Mouse (Mus musculus) thymus, adult 18-20 months (tissue): ENCODE results near the gene Qars.

Source experiments
- DNase-seq, 2 experiments: peaks; one replicate each; pipeline ENCODE4 v3.0.0; 2022; ENCODE audit warnings: mixed read lengths in 2 of 2

Gene Qars

DNA sequence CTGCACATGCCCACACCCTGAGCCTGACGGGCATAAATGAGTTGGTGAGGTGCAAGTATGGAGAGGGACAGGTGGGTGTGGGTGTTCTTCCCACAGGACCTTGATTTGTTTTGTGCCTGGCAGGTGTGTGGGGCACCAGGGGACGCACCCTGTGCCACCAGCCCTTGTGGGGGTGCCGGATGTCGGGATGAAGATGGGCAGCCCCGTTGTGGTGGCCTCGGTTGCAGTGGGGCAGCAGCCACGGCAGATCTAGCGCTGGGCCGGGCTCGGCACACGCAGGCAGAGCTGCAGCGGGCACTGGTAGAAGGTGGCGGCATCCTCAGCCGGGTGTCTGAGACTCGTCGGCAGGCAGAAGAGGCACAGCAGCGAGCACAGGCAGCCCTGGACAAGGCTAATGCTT lies 19.1 kb upstream of the Qars start:
- no peak for DNase-seq

DNA sequence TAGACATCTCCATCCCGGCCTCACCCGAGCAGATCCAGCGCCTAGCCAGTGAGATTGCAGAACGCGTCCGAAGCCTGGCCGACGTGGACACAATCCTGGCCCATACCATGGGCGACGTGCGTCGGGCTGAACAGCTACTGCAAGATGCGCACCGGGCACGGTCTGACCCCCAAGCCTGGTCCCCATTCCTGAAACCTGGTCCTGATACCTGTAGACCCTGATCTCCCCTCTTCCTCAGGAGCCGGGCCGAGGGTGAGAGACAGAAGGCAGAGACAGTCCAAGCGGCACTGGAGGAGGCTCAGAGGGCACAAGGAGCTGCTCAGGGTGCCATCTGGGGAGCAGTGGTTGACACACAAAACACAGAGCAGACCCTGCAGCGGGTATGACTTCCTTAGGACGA lies 18.3 kb upstream of the Qars start:
- no peak for DNase-seq

- peak in 1 of 2 experiments; percentile 48 for DNase-seq
Observed at GRCm38 (mm10) chr9:108489702-108490558, 17.6 kb upstream of the Qars start.

- DNase-seq: peak; percentile 93 to 94
Observed at GRCm38 (mm10) chr9:108490559-108491285, 16.8 kb upstream of the Qars start, which contains the start of gene Usp19. Usp19 (plus strand) TSS chr9:108490602.

DNA sequence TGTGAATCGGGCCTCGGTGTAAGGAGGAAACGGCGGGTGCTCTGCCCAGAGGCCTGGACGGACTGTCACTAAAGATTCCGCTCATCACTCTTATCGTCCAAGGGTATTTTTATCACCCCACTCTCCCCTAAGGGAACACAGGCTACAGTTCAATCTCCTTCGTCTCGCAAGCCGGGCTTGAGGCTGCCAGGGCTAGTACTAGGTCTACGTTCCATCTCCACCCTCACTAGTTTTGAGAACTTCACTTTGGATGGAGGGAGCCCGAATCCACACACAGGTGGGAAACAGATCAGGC lies 16.3 kb upstream of the Qars start:
- DNase-seq: no peak

DNA sequence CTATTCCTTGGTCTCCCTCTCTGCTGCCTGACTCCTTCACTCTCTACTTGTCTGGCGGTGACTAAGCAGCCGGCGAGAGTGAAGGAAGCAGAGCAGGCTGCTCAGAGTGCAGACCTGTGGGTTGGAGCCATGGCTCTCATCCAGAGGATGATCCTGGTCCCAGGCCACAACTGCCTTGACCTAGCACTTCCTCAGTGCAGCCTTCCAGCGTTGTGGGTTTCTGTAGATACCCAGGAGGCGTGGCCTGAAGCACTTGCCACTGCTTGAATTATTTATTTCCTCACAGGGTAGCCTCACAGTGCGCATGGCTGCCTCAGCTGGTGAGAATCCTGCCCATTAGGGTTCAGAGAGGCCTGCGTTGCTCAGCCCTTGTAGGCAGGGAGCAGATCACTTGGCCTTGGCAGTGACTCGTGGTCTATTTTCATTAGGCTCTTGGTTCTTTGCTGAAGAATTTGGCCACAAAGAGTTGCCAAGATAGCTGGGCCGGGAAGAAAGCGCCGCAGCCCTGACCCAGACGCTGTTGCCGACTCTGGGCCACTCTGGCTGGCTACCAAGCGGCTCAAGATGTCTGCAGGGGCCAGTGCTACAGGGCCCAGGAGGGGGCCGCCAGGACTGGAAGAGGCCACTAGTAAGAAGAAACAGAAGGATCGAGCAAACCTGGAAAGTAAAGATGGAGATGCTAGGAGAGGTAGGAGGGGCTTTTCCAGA lies 15.3 kb upstream of the Qars start:
- no peak for DNase-seq

DNA sequence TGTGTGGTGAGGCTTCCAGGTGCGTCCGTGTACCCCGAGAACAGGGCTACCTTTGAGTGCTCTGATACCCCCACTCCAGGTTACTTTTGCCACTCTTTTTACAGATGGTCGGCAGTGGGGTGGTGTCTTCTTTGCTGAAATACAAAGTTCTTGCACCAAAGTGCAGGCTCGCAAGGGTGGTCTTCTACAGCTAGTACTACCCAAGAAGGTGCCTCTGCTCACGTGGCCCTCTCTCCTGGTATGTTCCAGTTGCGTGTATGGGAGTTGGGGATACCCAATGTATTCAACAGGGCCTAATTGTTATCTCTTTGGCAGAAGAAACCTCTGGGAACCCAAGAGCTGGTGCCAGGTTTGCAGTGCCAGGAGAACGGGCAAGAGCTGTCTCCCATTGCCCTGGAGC lies 14.3 kb upstream of the Qars start:
- DNase-seq: no peak

- DNase-seq: no peak
Observed at GRCm38 (mm10) chr9:108494146-108494825, 13.2 kb upstream of the Qars start.

DNA sequence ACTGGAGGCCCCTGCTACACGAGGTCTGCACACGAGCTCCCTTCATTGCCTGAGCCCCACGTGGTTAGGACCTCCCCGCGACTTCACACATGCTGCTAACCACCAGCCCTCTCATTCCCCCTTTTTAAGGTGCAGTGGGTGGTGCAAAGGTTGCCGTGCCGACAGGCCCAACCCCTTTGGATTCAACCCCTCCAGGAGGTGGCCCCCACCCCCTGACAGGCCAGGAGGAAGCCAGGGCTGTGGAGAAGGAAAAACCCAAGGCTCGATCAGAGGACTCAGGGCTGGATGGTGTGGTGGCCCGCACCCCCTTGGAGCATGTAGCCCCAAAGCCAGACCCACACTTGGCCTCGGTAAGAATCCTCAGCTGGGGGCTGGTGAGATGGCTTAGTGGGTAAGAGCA lies 12.6 kb upstream of the Qars start:
- DNase-seq: no peak

DNA sequence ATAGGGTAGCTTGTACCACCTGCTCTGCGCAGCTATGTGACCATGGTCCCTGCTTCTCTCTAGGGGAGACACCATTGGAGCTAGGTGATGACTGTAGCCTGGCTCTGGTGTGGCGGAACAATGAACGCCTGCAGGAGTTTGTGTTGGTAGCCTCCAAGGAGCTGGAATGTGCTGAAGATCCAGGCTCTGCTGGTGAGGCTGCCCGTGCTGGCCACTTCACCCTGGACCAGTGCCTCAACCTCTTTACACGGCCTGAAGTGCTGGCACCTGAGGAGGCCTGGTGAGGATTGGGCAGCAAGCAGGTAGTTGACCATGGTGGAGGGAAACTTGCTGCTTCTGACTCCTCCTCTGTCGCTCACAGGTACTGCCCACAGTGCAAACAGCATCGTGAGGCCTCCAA lies 8.3 kb upstream of the Qars start:
- DNase-seq: no peak

- DNase-seq: no peak
Observed at GRCm38 (mm10) chr9:108499943-108500342, 7.6 kb upstream of the Qars start.

DNA sequence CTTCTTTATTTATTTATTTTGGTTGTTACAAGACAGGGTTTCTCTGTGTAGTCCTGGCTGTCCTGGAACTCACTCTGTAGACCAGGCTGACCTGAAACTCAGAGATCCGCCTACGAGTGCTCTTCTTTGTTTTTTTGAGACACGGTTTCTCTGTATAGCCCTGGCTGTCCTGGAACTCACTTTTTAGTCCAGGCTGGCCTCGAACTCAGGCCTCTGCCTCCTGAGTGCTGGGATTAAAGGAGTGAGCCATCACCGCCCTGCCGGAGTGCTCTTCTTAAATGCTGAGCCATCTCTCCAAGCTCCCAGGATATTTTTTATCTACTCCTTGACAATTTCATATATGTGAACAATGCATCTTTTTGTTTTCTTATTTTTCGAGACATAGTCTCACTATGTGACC lies 605 bp upstream of the Qars start:
- no peak for DNase-seq

- no peak for DNase-seq
Observed at GRCm38 (mm10) chr9:108508776-108509175, 1.3 kb downstream of the Qars start.

DNA sequence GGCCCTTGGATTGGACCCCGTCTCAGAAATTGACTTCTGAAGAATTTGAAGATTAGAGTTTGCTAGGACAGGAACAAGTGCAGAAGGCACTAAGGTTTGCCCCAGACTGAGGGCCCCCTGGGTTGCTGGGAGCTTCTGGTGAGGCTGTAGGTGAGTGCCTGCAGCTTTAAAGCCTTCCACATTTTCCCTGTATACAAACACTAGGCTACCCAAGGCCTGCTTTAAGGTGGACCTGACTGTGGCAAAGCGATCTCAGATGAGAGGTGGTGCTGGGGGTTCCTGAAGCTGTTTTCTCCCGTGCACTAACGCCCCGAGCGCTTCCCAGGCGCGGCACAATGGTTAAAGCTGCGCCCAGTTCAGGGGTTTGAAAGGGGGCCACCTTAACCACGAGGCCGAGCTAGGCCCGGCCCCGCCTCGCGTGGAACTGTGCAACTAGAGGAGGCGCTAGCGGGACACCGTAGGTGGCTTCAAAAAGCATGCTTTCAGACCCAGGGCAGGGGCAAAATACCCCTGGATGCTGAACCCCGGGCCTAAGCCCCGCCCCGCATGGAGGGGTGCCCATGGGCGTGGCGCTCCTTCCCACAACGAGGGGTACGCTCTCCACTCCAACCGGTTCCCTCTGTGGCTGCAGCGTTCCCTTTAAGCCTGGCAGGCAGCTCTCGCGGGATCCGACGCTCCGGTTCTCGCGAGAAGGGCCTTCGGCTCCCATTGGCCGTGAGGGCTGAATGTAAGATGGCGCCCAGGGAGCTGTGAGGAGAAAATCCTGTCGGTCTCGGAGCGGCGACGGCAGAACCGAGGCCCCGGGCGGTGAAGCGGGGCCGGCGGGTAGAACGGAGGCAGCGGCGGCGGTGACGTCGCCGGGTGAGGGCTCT lies 9.1 kb downstream of the Qars start, which contains the start of gene Qrich1:
TSS of gene Qrich1 (plus strand) at position 427 of the 872 bp plus-strand sequence.
- DNase-seq: peak; percentile 95 to 98

DNA sequence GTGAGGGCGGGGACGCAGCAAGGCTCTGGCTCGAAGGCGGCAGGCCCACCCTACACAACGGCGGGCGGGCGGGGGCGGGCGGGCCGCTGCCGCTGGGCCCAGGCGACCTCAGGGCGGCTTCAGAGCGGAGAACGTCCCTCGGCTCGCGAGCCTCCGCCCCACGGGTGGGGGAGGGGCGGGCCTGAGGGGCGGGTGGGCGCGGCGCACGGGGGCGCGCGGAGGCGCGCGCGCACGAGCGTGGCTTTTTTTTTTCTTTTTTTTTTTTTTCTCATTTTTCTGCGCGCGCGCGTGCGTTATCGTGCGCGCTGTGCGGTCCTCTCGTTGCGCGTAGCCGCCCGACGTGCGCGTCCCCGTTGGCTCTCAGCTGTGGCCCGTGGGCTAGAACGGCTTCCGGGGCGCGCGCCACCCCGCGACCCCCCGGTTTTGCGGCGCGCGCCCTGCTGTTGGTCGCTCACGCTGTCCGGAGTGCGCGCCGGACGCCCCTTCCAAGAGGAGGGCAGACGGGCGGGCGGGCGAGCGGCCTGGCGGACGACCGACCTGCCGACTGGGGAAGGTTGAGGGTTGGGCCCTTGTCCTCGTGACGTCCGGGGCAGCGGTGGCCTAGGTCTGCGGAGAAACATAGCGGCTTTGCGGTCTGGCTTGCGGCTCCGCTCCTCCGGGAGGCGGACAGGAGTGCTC lies 9.9 kb downstream of the Qars start:
- DNase-seq: peak; percentile 72 to 78

DNA sequence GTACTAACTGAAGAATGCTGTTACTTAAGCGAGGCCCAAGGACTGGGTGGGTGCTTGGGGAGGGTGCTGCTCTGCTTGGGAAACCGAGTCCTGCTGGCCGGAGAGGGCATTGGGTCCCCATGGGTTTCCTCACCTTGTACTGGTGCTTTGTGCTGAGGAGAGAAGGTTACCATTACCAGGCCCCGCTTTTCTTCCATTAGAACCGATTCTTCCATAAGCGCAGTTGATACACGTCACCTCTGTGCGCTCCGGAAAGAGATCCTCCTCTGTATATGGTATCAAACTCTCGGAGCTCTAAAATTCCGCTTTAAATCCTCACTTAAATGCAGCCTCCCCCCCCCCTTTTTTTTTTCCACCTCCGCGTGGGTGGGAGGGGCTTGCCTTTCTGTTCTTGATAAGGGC lies 10.4 kb downstream of the Qars start:
- DNase-seq: no peak

GRCm38 (mm10) chr9:108521604-108522003 lies 14.1 kb downstream of the Qars start:
- no peak for DNase-seq

DNA sequence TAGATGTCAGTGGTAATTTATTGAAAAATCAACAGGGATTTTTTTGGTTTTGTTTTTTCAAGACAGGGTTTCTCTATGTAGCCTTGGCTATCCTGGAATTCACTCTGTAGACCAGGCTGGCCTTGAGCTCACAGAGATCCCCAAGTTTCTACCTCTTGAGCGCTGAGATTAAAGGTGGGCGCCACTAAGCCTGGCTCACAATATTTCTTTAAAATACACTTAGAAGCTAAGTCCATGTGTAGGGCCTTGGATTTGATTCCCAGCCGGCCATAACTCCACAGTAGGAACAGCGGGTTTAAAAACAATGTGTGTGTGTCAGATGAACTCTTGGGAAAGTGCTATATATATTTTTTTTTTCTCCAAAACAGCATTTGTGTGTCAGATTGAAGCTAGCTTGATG lies 15.8 kb downstream of the Qars start:
- no peak for DNase-seq

DNA sequence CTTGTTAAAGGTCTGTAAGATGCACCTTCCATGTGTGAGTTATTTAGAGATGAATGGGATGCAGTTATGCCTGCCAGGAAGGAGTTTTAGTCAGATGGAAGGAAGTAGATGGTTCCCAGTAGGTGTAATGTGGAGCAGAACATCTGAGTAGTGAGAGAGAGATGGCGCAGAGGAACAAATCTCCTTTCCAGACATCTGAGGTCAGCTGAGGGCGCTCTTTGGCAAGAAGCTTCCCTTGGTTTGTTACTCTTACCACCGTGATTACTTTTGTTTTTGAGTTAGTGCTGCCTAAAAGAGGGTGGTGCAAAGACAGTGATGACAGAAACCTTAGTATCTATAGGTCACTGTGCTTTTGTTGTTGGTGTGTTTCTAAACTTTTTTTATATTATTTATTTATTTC lies 17.9 kb downstream of the Qars start:
- no peak for DNase-seq

GRCm38 (mm10) chr9:108530954-108531353 lies 23.4 kb downstream of the Qars start:
- DNase-seq: no peak

GRCm38 (mm10) chr9:108531496-108531895 lies 24.0 kb downstream of the Qars start:
- DNase-seq: no peak
